Mouse (Mus musculus): Measurements from ENCODE around the gene Vps9d1. TPM values are rescaled to one million over a fixed set of nuclear protein-coding genes. Genes with fewer than 3 reads are reported as not detected.
"Not testable (repeated sequence)": the region's sequence is repeated elsewhere in the genome, so short reads cannot be mapped to it uniquely, and the experiment has no call there.

Vps9d1 gene
- polyA plus RNA-seq, 1 experiment from 2014 or later = 19.5 TPM

DNA sequence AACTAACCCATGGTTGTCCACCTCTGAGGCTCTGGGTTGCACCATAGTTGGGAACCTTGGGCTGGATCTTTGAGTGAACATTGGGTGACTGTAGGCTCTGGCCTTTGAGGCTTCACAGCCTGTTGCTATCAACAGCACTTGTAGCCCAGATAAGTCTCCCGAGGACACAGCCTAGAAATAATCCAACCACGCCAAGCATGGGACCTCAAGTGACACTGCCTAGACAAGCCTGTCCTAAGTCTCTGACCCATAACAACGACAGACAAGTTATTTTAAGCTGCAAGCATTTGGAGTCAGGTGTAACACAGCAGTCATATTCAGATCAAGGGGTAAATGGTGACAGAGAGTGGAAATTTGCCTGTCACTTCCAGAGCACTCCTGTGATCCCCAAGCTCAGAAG, 38.7 kb downstream of the Vps9d1 start:
- Histone ChIP-seq H3K36me3 (0 out of 2 replicates have a peak, but pooled peaks cover 2% of the 10 kb centered on the region), H3K27me3 (replicated peaks) (0 out of 2 replicates have a peak, but pooled peaks cover 3% of the 10 kb centered on the region), H3K4me1 (replicated peaks) (peaks cover 24% of the 10 kb centered on the region), H3K9me3 (replicated peaks) (no peaks in the 10 kb centered on the region), H3K4me2 (no peak overlapping the region), H3K4me3 (no peak overlapping the region), H3K9ac (no peak overlapping the region), H3K27ac (ENCODE audit: poor library complexity, severe bottlenecking) (no peak overlapping the region)
- WGBS = 31% methylated on average over 3 of the region's 3 CpGs
- ATAC-seq (ENCODE audit: insufficient number of reproducible peaks, low FRiP score) = no peak

DNA sequence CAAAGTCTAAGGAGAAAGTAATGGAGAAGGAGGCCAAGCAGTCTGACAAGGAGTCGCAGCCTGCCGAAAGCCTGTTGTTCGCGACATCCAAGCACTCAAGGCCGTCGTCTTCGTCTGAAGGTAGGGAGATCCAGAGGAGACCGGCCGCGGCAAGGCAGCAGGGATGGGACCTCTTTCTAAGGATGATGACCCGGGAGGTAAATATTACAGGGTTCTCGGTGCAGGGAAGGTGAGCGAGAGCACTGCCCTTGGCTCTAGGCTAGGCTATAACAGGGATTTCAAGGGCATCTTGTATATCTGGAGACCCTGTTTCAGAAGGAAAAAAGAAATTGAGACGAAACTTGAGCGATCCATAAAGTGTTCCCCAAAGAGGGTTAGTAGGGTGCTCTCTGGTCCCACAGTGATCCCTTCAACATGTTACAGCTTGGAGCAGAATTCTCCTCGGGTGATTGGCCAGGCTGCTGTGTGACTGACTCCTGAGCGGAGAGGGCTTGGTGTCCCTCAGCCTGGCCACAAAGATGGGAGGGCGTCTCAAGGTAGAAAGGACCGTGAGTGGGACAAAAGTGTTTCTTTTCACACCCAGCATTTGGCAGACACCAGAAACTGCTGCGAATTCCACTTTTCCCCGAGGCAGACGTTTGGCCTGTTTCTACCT, 40.9 kb downstream of the Vps9d1 start:
- ATAC-seq (ENCODE audit: insufficient number of reproducible peaks, low FRiP score) = no peak
- 20% methylated on average over 22 of the region's 22 CpGs for WGBS
- peak overlapping the region; percentile 92 for H3K4me2 ChIP-seq

DNA sequence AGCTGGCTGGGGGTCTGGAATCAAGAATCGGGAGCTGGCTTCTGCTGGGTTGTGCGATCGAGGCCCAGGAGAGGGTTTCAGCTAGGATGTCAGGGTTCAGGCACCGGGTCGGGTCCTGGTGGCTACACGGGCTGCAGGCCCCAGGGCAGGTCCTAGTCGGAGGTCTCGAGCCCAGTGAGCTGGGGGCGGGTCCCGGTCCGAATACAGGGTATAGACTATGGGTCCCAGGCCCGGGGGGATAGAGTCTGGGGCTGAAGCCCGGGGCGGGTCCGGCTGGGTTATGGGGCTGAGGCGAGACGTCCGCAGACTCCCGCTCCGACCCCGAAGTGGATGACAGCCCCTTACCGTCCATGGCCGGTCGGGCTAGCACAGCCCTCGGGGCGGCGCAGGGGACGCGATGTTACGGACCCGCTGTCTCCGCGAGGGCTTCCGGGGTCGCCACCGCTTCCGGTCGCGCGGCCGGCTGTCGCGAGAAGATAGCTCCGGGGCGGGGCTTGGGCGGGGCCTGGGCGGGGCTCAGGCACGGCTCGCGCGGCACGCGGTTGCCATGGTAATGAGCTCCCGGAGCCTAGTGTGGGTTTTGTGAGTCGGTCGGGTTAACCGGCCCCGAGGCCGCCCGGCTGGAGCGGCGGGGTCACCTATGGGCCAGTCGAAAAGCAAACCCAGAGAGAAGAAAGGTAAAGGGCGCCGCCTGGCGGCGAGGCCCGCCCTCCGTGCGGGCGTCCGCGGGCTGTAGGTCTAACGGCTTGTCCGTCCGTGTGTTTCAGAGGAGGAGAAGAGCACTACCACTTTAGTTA, 41.6 kb downstream of the Vps9d1 start, which contains the start of the genes Chmp1a and Spata33:
Chmp1a (minus strand) TSS at position 443 of the 797 bp plus-strand sequence.
Spata33 (plus strand) TSS at position 512 of the 797 bp plus-strand sequence.
- under 1% methylated on average over 73 of the region's 76 CpGs for WGBS
- peaks cover 24% of the 10 kb centered on the region for H3K4me1 ChIP-seq (replicated peaks)
- H3K9me3 ChIP-seq (replicated peaks) = no peaks in the 10 kb centered on the region

More for the DNA sequence above, 40.9 kb downstream of the Vps9d1 start:
- Histone ChIP-seq H3K9me3 (replicated peaks) (no peaks in the 10 kb centered on the region), H3K4me3 (peak overlapping the region; percentile 98), H3K27me3 (replicated peaks) (no peaks in the 10 kb centered on the region), H3K9ac (peak overlapping the region; percentile 98), H3K4me1 (replicated peaks) (peaks cover 24% of the 10 kb centered on the region), H3K36me3 (peaks cover 24% of the 10 kb centered on the region), H3K27ac (ENCODE audit: poor library complexity, severe bottlenecking) (peak overlapping the region; percentile 36; the same call in 1 of the 2 replicates)

GRCm38 (mm10) chr8:123211876-123212275, 42.3 kb downstream of the Vps9d1 start:
- Histone ChIP-seq H3K27ac (ENCODE audit: poor library complexity, severe bottlenecking) (no peak overlapping the region), H3K9me3 (replicated peaks) (no peaks in the 10 kb centered on the region), H3K36me3 (peaks cover 37% of the 10 kb centered on the region), H3K4me1 (replicated peaks) (peaks cover 24% of the 10 kb centered on the region), H3K9ac (peak overlapping the region; percentile 98), H3K4me3 (peak overlapping the region; percentile 98), H3K27me3 (replicated peaks) (no peaks in the 10 kb centered on the region), H3K4me2 (peak overlapping the region; percentile 92)
- 39% methylated on average over 10 of the region's 10 CpGs for WGBS
- ATAC-seq (ENCODE audit: insufficient number of reproducible peaks, low FRiP score) = no peak

More for the DNA sequence above, 41.6 kb downstream of the Vps9d1 start, which contains the start of the genes Chmp1a and Spata33:
- peak; percentile 95 for ATAC-seq (ENCODE audit: insufficient number of reproducible peaks, low FRiP score)
- peak within 1 kb of the TSS; percentile 36; the same call in 1 of the 2 replicates for H3K27ac ChIP-seq (ENCODE audit: poor library complexity, severe bottlenecking)
- H3K4me2 ChIP-seq = peak within 1 kb of the TSS; percentile 92
- no peaks in the 10 kb centered on the region for H3K27me3 ChIP-seq (replicated peaks)
- peaks cover 31% of the 10 kb centered on the region for H3K36me3 ChIP-seq
- H3K4me3 ChIP-seq = peak within 1 kb of the TSS; percentile 98
- H3K9ac ChIP-seq = peak within 1 kb of the TSS; percentile 98

GRCm38 (mm10) chr8:123203571-123203970, 50.6 kb downstream of the Vps9d1 start:
- Histone ChIP-seq H3K27ac (ENCODE audit: poor library complexity, severe bottlenecking) (no peak overlapping the region), H3K4me1 (replicated peaks) (no peaks in the 10 kb centered on the region), H3K36me3 (peaks cover 41% of the 10 kb centered on the region), H3K4me3 (no peak overlapping the region), H3K9me3 (replicated peaks) (no peaks in the 10 kb centered on the region), H3K4me2 (no peak overlapping the region), H3K9ac (no peak overlapping the region), H3K27me3 (replicated peaks) (no peaks in the 10 kb centered on the region)
- WGBS = 83% methylated on average over 3 of the region's 3 CpGs
- no peak for ATAC-seq (ENCODE audit: insufficient number of reproducible peaks, low FRiP score)

DNA sequence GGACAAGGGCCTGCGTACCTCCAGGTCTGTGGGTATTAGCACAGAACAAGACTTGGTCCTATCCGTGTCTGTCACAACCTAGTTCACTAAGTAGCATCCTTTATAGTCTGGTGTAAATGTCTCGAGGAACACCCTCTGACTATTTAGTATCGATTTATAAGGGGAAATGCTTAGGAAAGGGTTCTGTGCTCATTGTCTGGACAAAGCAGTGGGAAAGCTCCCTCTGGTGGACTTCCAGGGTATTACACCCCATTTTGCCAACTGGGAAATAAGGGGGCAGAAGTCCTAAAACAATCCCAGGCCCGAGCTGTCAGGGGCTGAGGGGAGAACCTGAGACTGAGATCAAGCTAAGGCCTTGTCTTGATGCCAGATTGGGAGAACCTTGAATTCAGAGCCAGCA, 51.9 kb downstream of the Vps9d1 start:
- Histone ChIP-seq H3K4me1 (replicated peaks) (no peaks in the 10 kb centered on the region), H3K4me3 (no peak overlapping the region), H3K9ac (0 out of 2 replicates have a peak overlapping the region, but pooled peaks have one; percentile 25), H3K27me3 (replicated peaks) (no peaks in the 10 kb centered on the region), H3K36me3 (peaks cover 28% of the 10 kb centered on the region), H3K4me2 (no peak overlapping the region), H3K27ac (ENCODE audit: poor library complexity, severe bottlenecking) (no peak overlapping the region), H3K9me3 (replicated peaks) (no peaks in the 10 kb centered on the region)
- ATAC-seq (ENCODE audit: insufficient number of reproducible peaks, low FRiP score) = no peak
- WGBS = 27% methylated on average over 5 of the region's 5 CpGs

GRCm38 (mm10) chr8:123199864-123200263, 54.3 kb downstream of the Vps9d1 start:
- no peak overlapping the region for H3K4me3 ChIP-seq
- no peak overlapping the region for H3K4me2 ChIP-seq
- H3K27ac ChIP-seq (ENCODE audit: poor library complexity, severe bottlenecking) = no peak overlapping the region
- H3K4me1 ChIP-seq (replicated peaks) = no peaks in the 10 kb centered on the region
- no peaks in the 10 kb centered on the region for H3K27me3 ChIP-seq (replicated peaks)
- 51% methylated on average over 14 of the region's 14 CpGs for WGBS
- no peak overlapping the region for H3K9ac ChIP-seq
- peaks cover 7% of the 10 kb centered on the region for H3K36me3 ChIP-seq
- ATAC-seq (ENCODE audit: insufficient number of reproducible peaks, low FRiP score) = no peak
- no peaks in the 10 kb centered on the region for H3K9me3 ChIP-seq (replicated peaks)

GRCm38 (mm10) chr8:123197016-123197415, 57.1 kb downstream of the Vps9d1 start:
- not testable (repeated sequence) for H3K36me3 ChIP-seq; H3K27me3 ChIP-seq (replicated peaks); H3K4me3 ChIP-seq; H3K9ac ChIP-seq; ATAC-seq (ENCODE audit: insufficient number of reproducible peaks, low FRiP score); H3K4me2 ChIP-seq; H3K27ac ChIP-seq (ENCODE audit: poor library complexity, severe bottlenecking); H3K4me1 ChIP-seq (replicated peaks); H3K9me3 ChIP-seq (replicated peaks)
- WGBS = 77% methylated on average over 5 of the region's 5 CpGs

GRCm38 (mm10) chr8:123193771-123194170, 60.4 kb downstream of the Vps9d1 start:
- ATAC-seq (ENCODE audit: insufficient number of reproducible peaks, low FRiP score) = no peak

More at GRCm38 (mm10) chr8:123193771-123194170, 60.4 kb downstream of the Vps9d1 start:
- no peaks in the 10 kb centered on the region for H3K36me3 ChIP-seq
- 87% methylated on average over 9 of the region's 9 CpGs for WGBS
- no peak overlapping the region for H3K4me2 ChIP-seq
- no peak overlapping the region for H3K9ac ChIP-seq
- H3K9me3 ChIP-seq (replicated peaks) = no peaks in the 10 kb centered on the region
- H3K27ac ChIP-seq (ENCODE audit: poor library complexity, severe bottlenecking) = no peak overlapping the region
- H3K4me1 ChIP-seq (replicated peaks) = no peaks in the 10 kb centered on the region; the same call in 1 of the 2 replicates
- H3K4me3 ChIP-seq = no peak overlapping the region
- H3K27me3 ChIP-seq (replicated peaks) = no peaks in the 10 kb centered on the region

Data from heart, embryonic 12.5 days (tissue).